Mouse (Mus musculus): ENCODE results near the gene Mesd. TPM values are rescaled to one million over a fixed set of nuclear protein-coding genes. Genes with fewer than 3 reads are reported as not detected.
"Not testable (repeated sequence)": the region's sequence is repeated elsewhere in the genome, so short reads cannot be mapped to it uniquely, and the experiment has no call there.

The Mesd gene
- polyA plus RNA-seq, 1 experiment from 2014 or later: 85.6 TPM

GRCm38 (mm10) chr7:83886366-83887129, 2.3 kb downstream of the Mesd start:
- no peak for ATAC-seq (ENCODE audit: insufficient read depth, low FRiP score)
- H3K36me3 ChIP-seq (ENCODE audit: control insufficient read depth, insufficient read depth, low read length): peaks cover 6% of the 10 kb centered on the region; the same call in 1 of the 2 replicates
- no peaks in the 10 kb centered on the region for H3K9me3 ChIP-seq (replicated peaks; ENCODE audit: control insufficient read depth, low read length)
- peaks cover 29% of the 10 kb centered on the region for H3K4me1 ChIP-seq (ENCODE audit: control insufficient read depth, insufficient read depth, low read length)
- WGBS: 93% methylated on average over 6 of the region's 6 CpGs
- H3K27me3 ChIP-seq (ENCODE audit: control insufficient read depth, insufficient read depth, low read length): no peaks in the 10 kb centered on the region
- no peak overlapping the region for H3K4me3 ChIP-seq (replicated peaks; ENCODE audit: low read length)
- H3K27ac ChIP-seq (ENCODE audit: low read length): no peak overlapping the region; the same call in 1 of the 2 replicates
- no peak overlapping the region for H3K4me2 ChIP-seq (ENCODE audit: low read depth, low read length)
- H3K9ac ChIP-seq (ENCODE audit: low read length): no peak overlapping the region

- no peak overlapping the region for H3K27ac ChIP-seq (ENCODE audit: low read length)
- no peak for ATAC-seq (ENCODE audit: insufficient read depth, low FRiP score)
- H3K4me2 ChIP-seq (ENCODE audit: low read depth, low read length): no peak overlapping the region
- H3K4me1 ChIP-seq (ENCODE audit: control insufficient read depth, insufficient read depth, low read length): peaks cover 25% of the 10 kb centered on the region
- no peaks in the 10 kb centered on the region for H3K27me3 ChIP-seq (ENCODE audit: control insufficient read depth, insufficient read depth, low read length)
- 36% methylated on average over 3 of the region's 3 CpGs for WGBS
- no peak overlapping the region for H3K9ac ChIP-seq (ENCODE audit: low read length)
- 0 out of 2 replicates have a peak, but pooled peaks cover under 1% of the 10 kb centered on the region for H3K36me3 ChIP-seq (ENCODE audit: control insufficient read depth, insufficient read depth, low read length)
- H3K9me3 ChIP-seq (replicated peaks; ENCODE audit: control insufficient read depth, low read length): no peaks in the 10 kb centered on the region
- no peak overlapping the region for H3K4me3 ChIP-seq (replicated peaks; ENCODE audit: low read length)
Measured at GRCm38 (mm10) chr7:83889383-83889782, 5.1 kb downstream of the Mesd start.

- not testable (repeated sequence) for ATAC-seq (ENCODE audit: insufficient read depth, low FRiP score); H3K36me3 ChIP-seq (ENCODE audit: control insufficient read depth, insufficient read depth, low read length); H3K9me3 ChIP-seq (replicated peaks; ENCODE audit: control insufficient read depth, low read length); H3K27me3 ChIP-seq (ENCODE audit: control insufficient read depth, insufficient read depth, low read length); H3K9ac ChIP-seq (ENCODE audit: low read length); H3K4me3 ChIP-seq (replicated peaks; ENCODE audit: low read length); H3K4me2 ChIP-seq (ENCODE audit: low read depth, low read length); H3K27ac ChIP-seq (ENCODE audit: low read length)
- WGBS: 92% methylated on average over 5 of the region's 5 CpGs
- H3K4me1 ChIP-seq (ENCODE audit: control insufficient read depth, insufficient read depth, low read length): peaks cover 23% of the 10 kb centered on the region
Measured at GRCm38 (mm10) chr7:83889946-83890345, 5.7 kb downstream of the Mesd start.

GRCm38 (mm10) chr7:83891433-83892332, 7.4 kb downstream of the Mesd start:
- peak; percentile 99 for ATAC-seq (ENCODE audit: insufficient read depth, low FRiP score)
- peak overlapping the region; percentile 82 for H3K9ac ChIP-seq (ENCODE audit: low read length)
- no peaks in the 10 kb centered on the region for H3K9me3 ChIP-seq (replicated peaks; ENCODE audit: control insufficient read depth, low read length)
- 2% methylated on average over 44 of the region's 44 CpGs for WGBS
- H3K4me3 ChIP-seq (replicated peaks; ENCODE audit: low read length): peak overlapping the region; percentile 73
- peaks cover 9% of the 10 kb centered on the region; the same call in 1 of the 2 replicates for H3K36me3 ChIP-seq (ENCODE audit: control insufficient read depth, insufficient read depth, low read length)
- H3K4me1 ChIP-seq (ENCODE audit: control insufficient read depth, insufficient read depth, low read length): peaks cover 20% of the 10 kb centered on the region
- H3K4me2 ChIP-seq (ENCODE audit: low read depth, low read length): peak overlapping the region; percentile 85
- H3K27ac ChIP-seq (ENCODE audit: low read length): peak overlapping the region; percentile 92
- H3K27me3 ChIP-seq (ENCODE audit: control insufficient read depth, insufficient read depth, low read length): no peaks in the 10 kb centered on the region

GRCm38 (mm10) chr7:83892333-83892669, 8.0 kb downstream of the Mesd start:
- Histone ChIP-seq H3K36me3 (ENCODE audit: control insufficient read depth, insufficient read depth, low read length) (peaks cover 9% of the 10 kb centered on the region; the same call in 1 of the 2 replicates), H3K9ac (ENCODE audit: low read length) (peak overlapping the region; percentile 82), H3K4me3 (replicated peaks; ENCODE audit: low read length) (peak overlapping the region; percentile 73), H3K9me3 (replicated peaks; ENCODE audit: control insufficient read depth, low read length) (no peaks in the 10 kb centered on the region), H3K27me3 (ENCODE audit: control insufficient read depth, insufficient read depth, low read length) (no peaks in the 10 kb centered on the region), H3K4me2 (ENCODE audit: low read depth, low read length) (peak overlapping the region; percentile 85), H3K4me1 (ENCODE audit: control insufficient read depth, insufficient read depth, low read length) (peaks cover 20% of the 10 kb centered on the region), H3K27ac (ENCODE audit: low read length) (peak overlapping the region; percentile 92)
- WGBS: under 1% methylated on average over 21 of the region's 21 CpGs
- ATAC-seq (ENCODE audit: insufficient read depth, low FRiP score): no peak

GRCm38 (mm10) chr7:83894348-83894747, 10.1 kb downstream of the Mesd start:
- Histone ChIP-seq H3K27ac (ENCODE audit: low read length) (no peak overlapping the region), H3K27me3 (ENCODE audit: control insufficient read depth, insufficient read depth, low read length) (no peaks in the 10 kb centered on the region), H3K4me3 (replicated peaks; ENCODE audit: low read length) (no peak overlapping the region), H3K4me1 (ENCODE audit: control insufficient read depth, insufficient read depth, low read length) (peaks cover 17% of the 10 kb centered on the region), H3K36me3 (ENCODE audit: control insufficient read depth, insufficient read depth, low read length) (peaks cover 9% of the 10 kb centered on the region; the same call in 1 of the 2 replicates), H3K9ac (ENCODE audit: low read length) (no peak overlapping the region), H3K9me3 (replicated peaks; ENCODE audit: control insufficient read depth, low read length) (no peaks in the 10 kb centered on the region), H3K4me2 (ENCODE audit: low read depth, low read length) (no peak overlapping the region)
- no peak for ATAC-seq (ENCODE audit: insufficient read depth, low FRiP score)
- 100% methylated on average over 1 of the region's 1 CpGs for WGBS

GRCm38 (mm10) chr7:83896077-83896740, 11.9 kb downstream of the Mesd start:
- no peak overlapping the region for H3K9ac ChIP-seq (ENCODE audit: low read length)
- H3K4me1 ChIP-seq (ENCODE audit: control insufficient read depth, insufficient read depth, low read length): peaks cover 17% of the 10 kb centered on the region
- 92% methylated on average over 5 of the region's 5 CpGs for WGBS
- no peak overlapping the region for H3K4me3 ChIP-seq (replicated peaks; ENCODE audit: low read length)
- peaks cover 12% of the 10 kb centered on the region; the same call in 1 of the 2 replicates for H3K36me3 ChIP-seq (ENCODE audit: control insufficient read depth, insufficient read depth, low read length)
- no peak overlapping the region for H3K27ac ChIP-seq (ENCODE audit: low read length)
- no peaks in the 10 kb centered on the region for H3K9me3 ChIP-seq (replicated peaks; ENCODE audit: control insufficient read depth, low read length)
- no peak for ATAC-seq (ENCODE audit: insufficient read depth, low FRiP score)
- H3K27me3 ChIP-seq (ENCODE audit: control insufficient read depth, insufficient read depth, low read length): no peaks in the 10 kb centered on the region
- no peak overlapping the region for H3K4me2 ChIP-seq (ENCODE audit: low read depth, low read length)

GRCm38 (mm10) chr7:83898267-83898666, 14.0 kb downstream of the Mesd start:
- no peaks in the 10 kb centered on the region for H3K9me3 ChIP-seq (replicated peaks; ENCODE audit: control insufficient read depth, low read length)
- no peak overlapping the region for H3K4me3 ChIP-seq (replicated peaks; ENCODE audit: low read length)
- 82% methylated on average over 11 of the region's 11 CpGs for WGBS
- no peak overlapping the region for H3K9ac ChIP-seq (ENCODE audit: low read length)
- no peaks in the 10 kb centered on the region for H3K27me3 ChIP-seq (ENCODE audit: control insufficient read depth, insufficient read depth, low read length)
- no peak overlapping the region for H3K4me2 ChIP-seq (ENCODE audit: low read depth, low read length)
- no peak overlapping the region for H3K27ac ChIP-seq (ENCODE audit: low read length)
- no peak for ATAC-seq (ENCODE audit: insufficient read depth, low FRiP score)
- peaks cover 10% of the 10 kb centered on the region for H3K4me1 ChIP-seq (ENCODE audit: control insufficient read depth, insufficient read depth, low read length)
- H3K36me3 ChIP-seq (ENCODE audit: control insufficient read depth, insufficient read depth, low read length): peaks cover 12% of the 10 kb centered on the region; the same call in 1 of the 2 replicates
